ENCODE assay signal across 7 mouse cellular contexts in the genomic region with DNA sequence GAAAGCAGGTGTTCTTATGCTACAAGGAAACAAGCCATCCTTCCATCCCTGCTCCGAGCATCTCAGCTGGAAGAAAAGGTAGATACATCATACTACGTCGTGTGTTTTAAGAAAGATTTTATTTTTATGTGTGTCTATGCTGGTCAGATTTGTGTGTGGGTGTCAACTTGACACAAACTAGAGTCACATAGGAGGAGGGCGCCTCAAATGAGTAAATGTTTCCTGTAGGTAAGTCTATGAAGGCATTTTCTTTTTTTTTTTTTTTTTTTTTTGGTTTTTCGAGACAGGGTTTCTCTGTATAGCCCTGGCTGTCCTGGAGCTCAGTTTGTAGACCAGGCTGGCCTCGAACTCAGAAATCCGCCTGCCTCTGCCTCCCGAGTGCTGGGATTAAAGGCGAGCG. TPM values are rescaled to one million over a fixed set of nuclear protein-coding genes. Genes with fewer than 3 reads are reported as not detected.
DNase-seq lines count a peak whose midpoint lies in the region; ATAC-seq and TF ChIP-seq lines count a peak whose summit lies in the region.
"Not testable (repeated sequence)": the region's sequence is repeated elsewhere in the genome, so short reads cannot be mapped to it uniquely, and the experiment has no call there.

No protein-coding gene starts in this region.

- not testable (repeated sequence) for H3K27ac ChIP-seq in ES-Bruce4 (ENCODE audit: insufficient read depth, low read length); cortical plate, adult 2 months (ENCODE audit: insufficient read depth, low read length); midbrain, embryonic 11.5 days (ENCODE audit: low read depth, low read length)
- H3K27ac ChIP-seq in heart, adult 2 months, result peak overlapping the region; percentile 41; the same call in 1 of the 2 replicates
- 0 out of 2 replicates have a peak overlapping the region, but pooled peaks have one; percentile 22 for H3K27ac ChIP-seq in kidney, postnatal 0 days
- 0 out of 2 replicates have a peak overlapping the region, but pooled peaks have one; percentile 35 for H3K27ac ChIP-seq in neural tube, embryonic 13.5 days (replicated peaks)

- TF ChIP-seq POLR2A in ES-Bruce4 (IDR thresholded peaks at IDR 0.05; ENCODE audit: insufficient read depth, low read length); cortical plate, adult 2 months (IDR thresholded peaks at IDR 0.05; ENCODE audit: extremely low read depth, insufficient read depth, low read length); heart, adult 2 months (IDR thresholded peaks at IDR 0.05; ENCODE audit: insufficient read depth, low read depth, low read length): not testable (repeated sequence)

- not testable (repeated sequence) for ATAC-seq in kidney, postnatal 0 days (replicated peaks; ENCODE audit: low FRiP score, low read depth); midbrain, embryonic 11.5 days (ENCODE audit: low FRiP score); neural tube, embryonic 13.5 days (ENCODE audit: low read depth)

- H3K9me3 ChIP-seq in ES-Bruce4 (replicated peaks; ENCODE audit: control insufficient read depth, insufficient read depth, low read length, poor library complexity, severe bottlenecking); kidney, postnatal 0 days (replicated peaks; ENCODE audit: low read length); midbrain, embryonic 11.5 days (ENCODE audit: control insufficient read depth, low read length); neural tube, embryonic 13.5 days: not testable (repeated sequence)

- DNase-seq in CD4-positive helper T cell, adult 2 months (ENCODE audit: low read depth, low spot score), result peak; percentile 36
- not testable (repeated sequence) for DNase-seq in heart, adult 2 months; kidney, postnatal 0 days (ENCODE audit: low spot score)
- DNase-seq in midbrain, embryonic 11.5 days (ENCODE audit: low spot score, missing footprints), result peak; percentile 59

- H3K4me1 ChIP-seq in ES-Bruce4 (ENCODE audit: control insufficient read depth, insufficient read depth, low read length); cortical plate, adult 2 months (ENCODE audit: control insufficient read depth, insufficient read depth, low read length); heart, adult 2 months (ENCODE audit: control insufficient read depth, insufficient read depth, low read length); kidney, postnatal 0 days (replicated peaks; ENCODE audit: insufficient read depth, low read length); midbrain, embryonic 11.5 days (ENCODE audit: control insufficient read depth, insufficient read depth, low read length); neural tube, embryonic 13.5 days (replicated peaks): not testable (repeated sequence)

- peak overlapping the region; percentile 49 for H3K9ac ChIP-seq in ES-Bruce4 (ENCODE audit: low read depth, poor library complexity, severe bottlenecking)
- not testable (repeated sequence) for H3K9ac ChIP-seq in heart, adult 2 months (ENCODE audit: low read depth, low read length); kidney, postnatal 0 days (ENCODE audit: low read depth, low read length); midbrain, embryonic 11.5 days (ENCODE audit: low read length); neural tube, embryonic 13.5 days

- WGBS in heart, adult 2 months, result 93% methylated on average over 9 of the region's 10 CpGs
- 92% methylated on average over 9 of the region's 10 CpGs for WGBS in kidney, postnatal 0 days
- 94% methylated on average over 9 of the region's 10 CpGs for WGBS in midbrain, embryonic 11.5 days
- 93% methylated on average over 9 of the region's 10 CpGs for WGBS in neural tube, embryonic 13.5 days

- not testable (repeated sequence) for H3K36me3 ChIP-seq in ES-Bruce4 (ENCODE audit: control insufficient read depth, insufficient read depth, low read length, poor library complexity, severe bottlenecking); heart, adult 2 months (ENCODE audit: control insufficient read depth, insufficient read depth, low read length); kidney, postnatal 0 days (ENCODE audit: insufficient read depth, low read length); midbrain, embryonic 11.5 days (ENCODE audit: control insufficient read depth, insufficient read depth, low read length); neural tube, embryonic 13.5 days

- H3K79me2 ChIP-seq in heart, adult 2 months (replicated peaks; ENCODE audit: control insufficient read depth, insufficient read depth, low read length), result not testable (repeated sequence)

- intact Hi-C loops in heart, adult 2 months (cut with DNase I), result not testable (repeated sequence)

- H3K27me3 ChIP-seq in ES-Bruce4 (ENCODE audit: control insufficient read depth, insufficient read depth, low read length, poor library complexity, severe bottlenecking); heart, adult 2 months (ENCODE audit: control insufficient read depth, insufficient read depth, low read length); kidney, postnatal 0 days (ENCODE audit: insufficient read depth, low read length); midbrain, embryonic 11.5 days (ENCODE audit: control insufficient read depth, insufficient read depth, low read length); neural tube, embryonic 13.5 days: not testable (repeated sequence)

- H3K4me2 ChIP-seq in kidney, postnatal 0 days (ENCODE audit: low read length); midbrain, embryonic 11.5 days; neural tube, embryonic 13.5 days: not testable (repeated sequence)

- not testable (repeated sequence) for TF ChIP-seq EP300 in ES-Bruce4 (IDR thresholded peaks at IDR 0.05; ENCODE audit: insufficient read depth, low read depth, low read length); heart, adult 2 months (IDR thresholded peaks at IDR 0.05; ENCODE audit: insufficient read depth, low read depth, low read length)

- not testable (repeated sequence) for TF ChIP-seq CTCF in ES-Bruce4 (IDR thresholded peaks at IDR 0.05; ENCODE audit: low read depth, low read length); cortical plate, adult 2 months (IDR thresholded peaks at IDR 0.05; ENCODE audit: extremely low read depth, insufficient read depth, low read length); heart, adult 2 months (IDR thresholded peaks at IDR 0.05); kidney, postnatal 0 days (IDR thresholded peaks at IDR 0.05; ENCODE audit: low read depth)

- H3K4me3 ChIP-seq in ES-Bruce4 (ENCODE audit: low read depth, low read length); heart, adult 2 months; kidney, postnatal 0 days (replicated peaks; ENCODE audit: low read depth, low read length); midbrain, embryonic 11.5 days (ENCODE audit: low read depth, low read length); neural tube, embryonic 13.5 days: not testable (repeated sequence)
- H3K4me3 ChIP-seq in cortical plate, adult 2 months (ENCODE audit: insufficient read depth, low read length), result 0 out of 2 replicates have a peak overlapping the region, but pooled peaks have one; percentile 2

RNA-seq across cellular contexts. Expression of gene Osbpl11, which starts 5.6 kb away (rescaled TPM):
- 18.6 and 21.4 TPM in 2 replicates for polyA plus RNA-seq in ES-Bruce4 (2011; ENCODE audit: insufficient read depth, insufficient read length, low read depth, missing spikeins)
- polyA plus RNA-seq in cortical plate, adult 2 months (2012; rRNA removed), result 9.9 and 10.5 TPM in 2 replicates
- 10 to 100 TPM; 17.0 to 18.4 TPM for total RNA-seq in heart, adult 2 months (2021)
- 8.9 and 12.0 TPM in 2 replicates for polyA plus RNA-seq in heart, adult 2 months (2012; rRNA removed)
- polyA plus RNA-seq in kidney, postnatal 0 days (2015; fragmentation: Nextera tagmentation; extraction: Ambion mirVana), result 16.9 and 17.8 TPM in 2 replicates
- polyA plus RNA-seq in midbrain, embryonic 11.5 days (2014; fragmentation: Nextera tagmentation; extraction: Ambion mirVana), result 24.5 and 25.2 TPM in 2 replicates
- polyA plus RNA-seq in neural tube, embryonic 13.5 days (2015; fragmentation: Nextera tagmentation; extraction: Ambion mirVana), result 18.5 and 19.3 TPM in 2 replicates
